Mouse (Mus musculus) retina, postnatal 7 days (tissue): ENCODE results near the gene Sdhaf2.
A peak's percentile ranks its signal among the peaks of the same experiment; 100 is the strongest.

Experiments
- DNase-seq: peaks from one replicate; pipeline ENCODE4 v3.0.0-alpha.2; 2012; ENCODE audit warnings: low read depth, low spot score

Sdhaf2 gene

GRCm38 (mm10) chr19:10497512-10498160, 28.3 kb downstream of the Sdhaf2 start:
- no peak for DNase-seq

GRCm38 (mm10) chr19:10496976-10497375, 29.0 kb downstream of the Sdhaf2 start:
- DNase-seq, result peak; percentile 40

- no peak for DNase-seq
These were observed 30.3 kb downstream of the Sdhaf2 start for GRCm38 (mm10) chr19:10495670-10496069.

- DNase-seq, result peak; percentile 67
These were observed 39.6 kb downstream of the Sdhaf2 start for GRCm38 (mm10) chr19:10486264-10486738.

- DNase-seq, result peak; percentile 32
These were observed 43.2 kb downstream of the Sdhaf2 start, which contains the start of gene Ppp1r32 for GRCm38 (mm10) chr19:10482703-10483102. TSS of gene Ppp1r32 (minus strand) at chr19:10482928.

- no peak for DNase-seq
These were observed 46.4 kb downstream of the Sdhaf2 start for GRCm38 (mm10) chr19:10479541-10479940.

- no peak for DNase-seq
These were observed 52.2 kb downstream of the Sdhaf2 start for GRCm38 (mm10) chr19:10473779-10474178.

GRCm38 (mm10) chr19:10472958-10473357, 53.0 kb downstream of the Sdhaf2 start:
- no peak for DNase-seq

- no peak for DNase-seq
These were observed 56.7 kb downstream of the Sdhaf2 start for GRCm38 (mm10) chr19:10469171-10469658.

- DNase-seq, result no peak
These were observed 61.5 kb downstream of the Sdhaf2 start for GRCm38 (mm10) chr19:10464427-10464826.

- no peak for DNase-seq
These were observed 64.4 kb downstream of the Sdhaf2 start for GRCm38 (mm10) chr19:10461584-10461983.

- DNase-seq, result no peak
These were observed 66.0 kb downstream of the Sdhaf2 start for GRCm38 (mm10) chr19:10459907-10460306.

- DNase-seq, result no peak
These were observed 67.8 kb downstream of the Sdhaf2 start for GRCm38 (mm10) chr19:10458096-10458495.

- peak; percentile 73 for DNase-seq
These were observed 68.5 kb downstream of the Sdhaf2 start for GRCm38 (mm10) chr19:10457484-10457800.

- DNase-seq, result peak; percentile 64
These were observed 69.0 kb downstream of the Sdhaf2 start, which contains the start of gene Lrrc10b for GRCm38 (mm10) chr19:10456752-10457483. TSS of gene Lrrc10b (minus strand) at chr19:10457473.

GRCm38 (mm10) chr19:10455437-10455806, 70.5 kb downstream of the Sdhaf2 start:
- DNase-seq, result no peak

GRCm38 (mm10) chr19:10454718-10455436, 71.1 kb downstream of the Sdhaf2 start:
- no peak for DNase-seq
